Mouse (Mus musculus) gastrocnemius, adult 18-20 months (tissue): ENCODE measurements around the gene Nmnat3. TPM values are rescaled to one million over a fixed set of nuclear protein-coding genes. Genes with fewer than 3 reads are reported as not detected.

ENCODE experiments used
- total RNA-seq, 2 experiments: library from RNA; stranded (reverse); gene quantifications; 2 replicates each; pipeline ENCODE4 v1.2.3; 2021

Nmnat3 gene
- total RNA-seq, 2 experiments from 2014 or later, result 12.8 to 13.4 TPM

Other genes with a start within 250 kb of the Nmnat3 start
- 1 to 10 TPM; 1.4 TPM for gene Rbp1, start 135.5 kb downstream of the Nmnat3 start, total RNA-seq
- not detected for gene Rbp2, start 198.7 kb downstream of the Nmnat3 start, total RNA-seq